In genomic region chr9:106039276-106039675, GRCm38 (mm10) we compare ENCODE assay signal across 8 mouse cellular contexts. TPM values are rescaled to one million over a fixed set of nuclear protein-coding genes. Genes with fewer than 3 reads are reported as not detected.
DNase-seq lines count a peak whose midpoint lies in the region.
"Had no signal": no experiment of that assay in that cellular context is flagged by ENCODE, and none has a peak within 500 bp of the region (broad histone marks: within the 10 kb centered on the region; RNA-seq: fewer than 3 reads in every experiment).

No protein-coding gene starts in this region.

- peak; percentile 39 for DNase-seq in layer of hippocampus, adult 11-12 months (ENCODE audit: low spot score)
- DNase-seq in layer of hippocampus, postnatal 25 days (ENCODE audit: extremely low spot score in 1 of 2, low spot score in 1 of 2) = no peak
- DNase-seq in brain, adult 2 months (ENCODE audit: low read depth, low spot score) = peak; percentile 77
- DNase-seq in layer of hippocampus, adult 18-20 months (ENCODE audit: low spot score in 2 of 2) = peak; percentile 38 to 68
- peak; percentile 29 to 38 for DNase-seq in left cerebral cortex, postnatal 36 days (ENCODE audit: low spot score in 2 of 2)
- no peak for DNase-seq in spleen, adult 18-20 months
- no peak for DNase-seq in thymus, postnatal 4 days

- intact Hi-C loops in left cerebral cortex, postnatal 36 days (cut with DNase I) = loop anchor here (5.0 kb wide), 1 partner anchor 182 kb away; no protein-coding TSS in a partner anchor

RNA-seq across cellular contexts. Expression of gene Col6a4, which starts 57.3 kb away (rescaled TPM):
- total RNA-seq in layer of hippocampus, postnatal 25 days (2021) = 1 to 10 TPM in 1 of 2 experiments, under 1 TPM in 1; 0.91 to 1.9 TPM
- total RNA-seq in layer of hippocampus, adult 18-20 months (2021) = 1 to 10 TPM; 2.2 to 2.6 TPM
- 1 to 10 TPM; 1.6 to 3.5 TPM for total RNA-seq in left cerebral cortex, postnatal 36 days (2021)
- total RNA-seq: granulocyte monocyte progenitor cell, adult 5-6 weeks had no signal

Comparison
In these comparisons a context has a peak if more than half of its experiments do, and no peak if none do; other contexts are left out.
1. DNase-seq: peak in layer of hippocampus, adult 11-12 months (single experiment), brain, adult 2 months (single experiment), layer of hippocampus, adult 18-20 months (2 of 2) and left cerebral cortex, postnatal 36 days (2 of 2); none in layer of hippocampus, postnatal 25 days (0 of 2), spleen, adult 18-20 months (0 of 2) and thymus, postnatal 4 days (single experiment).